Mouse (Mus musculus) myocyte (in vitro differentiated cells): Measurements from ENCODE around the gene Chuk. TPM values are rescaled to one million over a fixed set of nuclear protein-coding genes. Genes with fewer than 3 reads are reported as not detected.

Source experiments
- H3K27me3 ChIP-seq: one replicate; pipeline ENCODE4 v1.6.1; 2011; ENCODE audit not compliant: control insufficient read depth, insufficient read depth, insufficient read length
- H3K36me3 ChIP-seq: one replicate; pipeline ENCODE4 v1.6.1; 2011; ENCODE audit not compliant: control insufficient read depth, insufficient read depth
- H3K4me2 ChIP-seq: one replicate; pipeline ENCODE4 v1.6.1; 2011; ENCODE audit warnings: low read depth, control low read depth
- H3K4me3 ChIP-seq: one replicate; pipeline ENCODE4 v1.5.1; 2011; ENCODE audit warnings: mild to moderate bottlenecking, control low read depth, moderate library complexity
- H3K79me2 ChIP-seq: one replicate; pipeline ENCODE4 v1.6.1; 2011; ENCODE audit not compliant: control insufficient read depth, insufficient read depth
- H3ac ChIP-seq: one replicate; pipeline ENCODE4 v1.6.1; 2011; ENCODE audit not compliant: control insufficient read depth, insufficient read length
- CEBPB ChIP-seq: IDR thresholded peaks from 2 replicates; pipeline ENCODE4 v1.6.1; 2011; ENCODE audit warnings: mild to moderate bottlenecking, moderate library complexity; ENCODE audit not compliant: poor library complexity, insufficient read depth, severe bottlenecking
- E2F4 ChIP-seq: IDR thresholded peaks from one replicate; pipeline ENCODE4 v1.6.1; 2011; ENCODE audit warnings: mild to moderate bottlenecking, control low read depth, moderate library complexity; ENCODE audit not compliant: insufficient read depth
- MAX ChIP-seq: IDR thresholded peaks from one replicate; pipeline ENCODE4 v1.6.1; 2011; ENCODE audit warnings: low read depth, mild to moderate bottlenecking, control low read depth
- MYOD1 ChIP-seq, 3 experiments: IDR thresholded peaks; one replicate each; pipeline ENCODE4 v1.6.1; 2011; ENCODE audit warnings: control low read depth in 2 of 3, low read depth in 2 of 3, mild to moderate bottlenecking in 2 of 3, moderate library complexity in 1 of 3; ENCODE audit not compliant: insufficient read length in 2 of 3, control insufficient read depth in 1 of 3
- MYOG ChIP-seq, 3 experiments: IDR thresholded peaks; one replicate each; pipeline ENCODE4 v1.6.1; 2011; ENCODE audit warnings: control low read depth in 2 of 3, low read depth in 2 of 3, mild to moderate bottlenecking in 2 of 3; ENCODE audit not compliant: insufficient read length in 2 of 3, control insufficient read depth in 1 of 3, insufficient read depth in 1 of 3
- POLR2A ChIP-seq: IDR thresholded peaks from one replicate; pipeline ENCODE4 v1.6.1; 2011; ENCODE audit warnings: low read depth, mild to moderate bottlenecking, control low read depth, moderate library complexity; ENCODE audit not compliant: insufficient read length
- POLR2AphosphoS2 ChIP-seq: IDR thresholded peaks from one replicate; pipeline ENCODE4 v1.6.1; 2011; ENCODE audit warnings: low read depth, control low read depth; ENCODE audit not compliant: insufficient read length
- REST ChIP-seq: IDR thresholded peaks from one replicate; pipeline ENCODE4 v1.6.1; 2011; ENCODE audit warnings: mild to moderate bottlenecking, control low read depth, moderate library complexity; ENCODE audit not compliant: insufficient read depth, insufficient read length
- SRF ChIP-seq: IDR thresholded peaks from one replicate; pipeline ENCODE4 v1.6.1; 2011; ENCODE audit warnings: low read depth; ENCODE audit not compliant: control insufficient read depth, insufficient read length
- TCF12 ChIP-seq: IDR thresholded peaks from one replicate; pipeline ENCODE4 v1.6.1; 2011; ENCODE audit warnings: mild to moderate bottlenecking, control low read depth; ENCODE audit not compliant: poor library complexity, insufficient read depth, severe bottlenecking
- TCF3 ChIP-seq: IDR thresholded peaks from one replicate; pipeline ENCODE4 v1.6.1; 2011; ENCODE audit warnings: low read depth, control low read depth; ENCODE audit not compliant: insufficient read length
- USF1 ChIP-seq: IDR thresholded peaks from one replicate; pipeline ENCODE4 v1.6.1; 2011; ENCODE audit warnings: low read depth, mild to moderate bottlenecking, control low read depth, moderate library complexity
- polyA plus RNA-seq: library from polyadenylated mRNA; unstranded; fragments of >200 nt; fragmentation: generic; extraction: Trizol; gene quantifications from one replicate; pipeline ENCODE4 v1.2.1, GENCODE M21; 2012; ENCODE audit warnings: missing spikeins

The Chuk gene
- 12.2 TPM for polyA plus RNA-seq

GRCm38 (mm10) chr19:44106831-44107660 is at the start of gene Chuk:
TSS of gene Chuk (minus strand) at chr19:44107480.
- Histone ChIP-seq H3K79me2 (peaks cover 50% of the 10 kb centered on the region), H3K36me3 (peaks cover 10% of the 10 kb centered on the region), H3K4me2 (peak within 1 kb of the TSS; percentile 97), H3K4me3 (peak within 1 kb of the TSS; percentile 79), H3ac (peak within 1 kb of the TSS; percentile 70), H3K27me3 (no peaks in the 10 kb centered on the region)
- TF ChIP-seq MYOG (IDR thresholded peaks at IDR 0.05; ENCODE audit: control insufficient read depth in 1 of 3, insufficient read depth in 1 of 3, insufficient read length in 2 of 3, low read depth in 2 of 3), result peak in 2 of 3 experiments; percentile 55 to 65
- TF ChIP-seq CEBPB, result no peak
- no peak for TF ChIP-seq E2F4
- TF ChIP-seq TCF3, result peak; percentile 28
- no peak for TF ChIP-seq MAX
- TF ChIP-seq POLR2A, result peak; percentile 91
- no peak for TF ChIP-seq USF1
- peak; percentile 53 for TF ChIP-seq SRF
- peak; percentile 93 for TF ChIP-seq POLR2AphosphoS2
- TF ChIP-seq REST, result no peak
- no peak for TF ChIP-seq TCF12
- peak in 2 of 3 experiments; percentile 56 to 85 for TF ChIP-seq MYOD1 (IDR thresholded peaks at IDR 0.05; ENCODE audit: control insufficient read depth in 1 of 3, insufficient read length in 2 of 3, low read depth in 2 of 3)

GRCm38 (mm10) chr19:44157005-44157404 is 49.7 kb upstream of the Chuk start:
- Histone ChIP-seq H3K79me2 (no peaks in the 10 kb centered on the region), H3ac (no peak overlapping the region), H3K27me3 (peaks cover 28% of the 10 kb centered on the region), H3K36me3 (no peaks in the 10 kb centered on the region), H3K4me2 (no peak overlapping the region), H3K4me3 (no peak overlapping the region)
- TF ChIP-seq MAX (no peak), CEBPB (no peak), MYOG (IDR thresholded peaks at IDR 0.05; ENCODE audit: control insufficient read depth in 1 of 3, insufficient read depth in 1 of 3, insufficient read length in 2 of 3, low read depth in 2 of 3) (no peak), REST (no peak), TCF3 (no peak), USF1 (no peak), POLR2A (no peak), TCF12 (no peak), MYOD1 (IDR thresholded peaks at IDR 0.05; ENCODE audit: control insufficient read depth in 1 of 3, insufficient read length in 2 of 3, low read depth in 2 of 3) (no peak), POLR2AphosphoS2 (no peak), SRF (no peak), E2F4 (no peak)

- H3K4me2 ChIP-seq, result no peak overlapping the region
- no peak overlapping the region for H3ac ChIP-seq
- TF ChIP-seq MYOD1 (IDR thresholded peaks at IDR 0.05; ENCODE audit: control insufficient read depth in 1 of 3, insufficient read length in 2 of 3, low read depth in 2 of 3), result no peak
- no peak for TF ChIP-seq REST
- no peak for TF ChIP-seq POLR2A
- no peak for TF ChIP-seq E2F4
- no peak overlapping the region for H3K4me3 ChIP-seq
- H3K36me3 ChIP-seq, result no peaks in the 10 kb centered on the region
- peaks cover 24% of the 10 kb centered on the region for H3K27me3 ChIP-seq
- no peaks in the 10 kb centered on the region for H3K79me2 ChIP-seq
Measured at GRCm38 (mm10) chr19:44153781-44154180, 46.5 kb upstream of the Chuk start.

- no peak overlapping the region for H3K4me2 ChIP-seq
- H3K27me3 ChIP-seq, result peaks cover 5% of the 10 kb centered on the region
- TF ChIP-seq CEBPB, result no peak
- TF ChIP-seq TCF12, result no peak
- no peak for TF ChIP-seq POLR2A
- no peak for TF ChIP-seq MYOG (IDR thresholded peaks at IDR 0.05; ENCODE audit: control insufficient read depth in 1 of 3, insufficient read depth in 1 of 3, insufficient read length in 2 of 3, low read depth in 2 of 3)
- no peak for TF ChIP-seq MAX
- no peak for TF ChIP-seq TCF3
- no peak for TF ChIP-seq POLR2AphosphoS2
- TF ChIP-seq USF1, result no peak
- TF ChIP-seq MYOD1 (IDR thresholded peaks at IDR 0.05; ENCODE audit: control insufficient read depth in 1 of 3, insufficient read length in 2 of 3, low read depth in 2 of 3), result no peak
- TF ChIP-seq REST, result no peak
- TF ChIP-seq SRF, result no peak
- no peak for TF ChIP-seq E2F4
Measured at GRCm38 (mm10) chr19:44148991-44149390, 41.7 kb upstream of the Chuk start.

More at GRCm38 (mm10) chr19:44148991-44149390, 41.7 kb upstream of the Chuk start:
- H3K79me2 ChIP-seq, result peaks cover 12% of the 10 kb centered on the region
- no peak overlapping the region for H3ac ChIP-seq
- H3K4me3 ChIP-seq, result no peak overlapping the region
- no peaks in the 10 kb centered on the region for H3K36me3 ChIP-seq
